Mouse (Mus musculus) right cerebral cortex, adult 2 months (tissue): ENCODE measurements at regions not wholly inside any gene's neighbourhood (a gene's known extent, or its start where the extent isn't known, plus 50 kb on each side); places are given as distances from the start of the nearest gene placed in this dataset.
A peak's percentile ranks its signal among the peaks of the same experiment; 100 is the strongest.

Experiments
- DNase-seq, 2 experiments: peaks; one replicate each; pipeline ENCODE4 v3.0.0; 2021 to 2022; ENCODE audit warnings: low spot score in 2 of 2

DNA sequence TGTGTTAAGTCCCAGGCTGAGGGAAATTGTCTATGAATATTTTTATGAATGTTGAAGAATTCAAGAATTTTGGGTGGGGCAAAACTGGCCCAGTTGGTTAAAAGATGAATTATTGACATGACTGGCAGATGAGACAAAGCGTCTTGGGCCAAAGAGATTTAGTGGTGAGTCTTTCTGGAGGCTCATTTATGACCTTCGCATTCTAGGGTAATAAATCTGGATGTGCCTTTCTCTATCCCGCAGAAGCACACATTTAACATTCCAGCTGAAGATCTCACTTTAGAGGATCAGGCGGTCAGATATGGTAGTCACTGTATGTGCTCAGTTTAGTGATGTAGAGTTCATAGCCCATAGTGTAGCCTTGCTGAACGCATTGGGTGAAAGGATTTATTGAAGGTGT is 296.9 kb upstream of the Gm21798 start:
- no peak for DNase-seq

DNA sequence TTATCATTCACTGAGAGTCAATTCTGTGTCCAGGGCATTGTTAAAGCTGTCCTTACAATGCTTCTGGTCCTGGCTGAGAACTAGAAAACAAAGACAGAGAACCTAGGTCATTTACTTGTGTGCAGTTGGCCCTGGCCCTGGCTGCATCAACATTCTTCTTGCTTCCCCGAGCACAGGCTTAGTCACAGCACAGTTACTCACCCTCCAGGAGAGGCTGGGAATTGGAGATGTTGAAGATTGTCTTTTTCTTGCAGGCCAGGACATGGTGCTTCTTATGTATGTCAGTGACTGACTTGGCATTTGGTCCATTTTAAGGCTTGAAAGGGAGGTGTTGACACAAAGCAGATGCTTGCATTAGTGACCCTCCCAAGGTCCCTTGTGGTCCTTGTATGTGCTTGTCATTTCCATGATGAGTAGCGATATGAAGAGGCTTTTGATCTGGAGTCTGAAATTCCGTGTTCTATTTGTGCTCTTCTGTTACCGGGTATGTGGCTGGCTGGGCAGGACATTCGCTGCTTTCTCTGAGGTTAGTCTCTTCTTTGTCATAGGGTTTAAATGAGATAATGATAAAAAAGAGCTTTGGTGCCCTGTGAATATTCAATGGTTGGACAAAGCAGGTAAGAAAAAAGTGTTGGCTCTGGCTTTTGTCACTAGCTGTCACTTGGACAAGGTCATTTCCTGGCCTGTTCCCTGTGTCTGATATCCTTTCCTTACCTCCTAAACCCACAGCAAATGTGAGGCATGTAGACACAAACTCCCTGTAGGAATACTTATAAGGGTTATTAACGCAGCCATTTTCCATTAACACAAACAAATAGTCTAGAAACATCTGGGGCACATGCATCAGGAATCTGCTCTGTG is 285.0 kb upstream of the Gm21798 start:
- no peak for DNase-seq

DNA sequence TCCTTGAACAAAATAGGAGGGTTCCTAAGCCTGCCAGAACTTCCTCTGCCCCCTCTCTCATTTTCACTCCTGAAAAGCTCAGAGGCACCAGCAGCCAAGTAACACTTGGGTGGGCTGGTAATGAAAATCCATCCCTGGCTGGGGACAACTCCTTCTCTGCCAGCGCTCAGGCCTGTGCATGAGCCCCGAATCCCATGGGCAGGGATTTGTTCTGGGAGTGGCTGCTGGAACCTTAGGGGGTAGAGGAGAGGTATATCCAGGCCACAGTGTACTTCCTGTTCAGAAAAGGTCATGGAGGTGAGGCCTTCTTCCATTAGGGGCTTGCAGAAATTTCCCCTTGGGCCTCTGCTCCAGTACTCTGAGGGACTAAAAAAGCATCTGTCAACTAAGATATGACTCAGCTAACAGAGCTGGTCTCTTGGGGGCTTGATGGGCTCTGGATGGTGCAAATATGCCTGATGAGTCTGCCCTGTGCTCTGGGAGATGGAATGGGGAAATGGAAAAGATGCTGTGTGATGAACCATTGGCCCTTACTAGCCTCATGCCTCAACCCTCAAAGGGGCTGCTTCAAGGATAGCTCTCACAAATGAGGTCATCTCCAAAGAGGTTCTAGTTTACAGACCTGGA is 284.2 kb upstream of the Gm21798 start:
- no peak for DNase-seq

DNA sequence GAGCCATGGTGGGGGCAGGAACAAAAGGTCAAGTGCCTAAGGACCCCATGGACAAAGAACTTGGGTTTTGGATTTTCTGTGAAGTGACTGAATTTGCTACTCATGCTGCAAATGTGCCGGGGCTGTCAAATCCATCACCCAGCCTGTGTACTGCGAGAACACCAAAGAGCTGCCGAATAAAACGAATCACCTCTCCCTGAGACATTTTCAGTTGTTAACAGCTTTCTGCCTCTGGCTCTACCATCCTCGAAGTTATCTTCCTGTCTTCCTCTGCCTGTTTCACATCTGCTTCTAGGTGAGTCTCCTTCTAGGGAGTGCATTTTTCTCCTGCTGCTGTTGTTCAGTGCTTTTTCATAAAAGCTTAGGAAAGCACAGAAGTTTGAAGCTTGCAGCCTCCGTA is 283.3 kb upstream of the Gm21798 start:
- DNase-seq, result peak in 1 of 2 experiments; percentile 10

DNA sequence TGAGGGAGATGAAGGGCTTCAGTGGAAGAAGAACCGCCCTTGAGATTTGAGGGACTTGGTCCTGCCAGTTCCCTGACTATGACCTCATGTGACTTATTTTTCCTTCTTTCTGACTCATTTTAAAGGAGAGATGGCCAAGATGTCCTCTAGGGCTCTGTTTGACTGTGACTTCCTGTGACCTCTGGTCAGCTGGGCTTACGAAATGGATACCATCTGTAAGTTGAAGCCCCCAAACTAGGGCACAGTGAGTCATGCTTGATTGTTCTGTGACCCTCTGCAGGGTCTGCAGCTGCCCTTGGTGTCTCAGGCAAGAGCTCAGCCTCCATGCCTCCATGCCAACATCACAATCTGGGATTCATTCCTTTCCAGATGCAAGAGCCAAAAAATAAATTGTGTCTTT is 282.3 kb upstream of the Gm21798 start:
- DNase-seq, result no peak

DNA sequence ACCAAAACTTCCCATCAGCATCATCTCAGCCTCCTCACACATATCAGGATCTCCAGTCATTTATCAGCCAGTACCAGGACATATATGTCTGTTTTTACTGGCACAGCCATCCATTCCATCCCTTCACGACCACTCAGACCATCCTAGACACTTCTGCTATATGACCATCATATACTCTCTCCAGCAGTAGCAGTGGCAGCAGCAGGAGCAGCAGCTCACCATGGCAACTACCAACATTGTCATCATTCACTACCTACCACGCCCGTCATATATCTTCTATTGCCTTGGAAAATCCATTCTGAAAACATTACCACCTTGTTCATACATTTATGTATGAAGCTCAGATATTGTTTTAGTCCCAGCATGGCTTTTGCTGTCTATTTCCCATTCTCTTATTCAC is 276.1 kb upstream of the Gm21798 start:
- DNase-seq, result no peak

DNA sequence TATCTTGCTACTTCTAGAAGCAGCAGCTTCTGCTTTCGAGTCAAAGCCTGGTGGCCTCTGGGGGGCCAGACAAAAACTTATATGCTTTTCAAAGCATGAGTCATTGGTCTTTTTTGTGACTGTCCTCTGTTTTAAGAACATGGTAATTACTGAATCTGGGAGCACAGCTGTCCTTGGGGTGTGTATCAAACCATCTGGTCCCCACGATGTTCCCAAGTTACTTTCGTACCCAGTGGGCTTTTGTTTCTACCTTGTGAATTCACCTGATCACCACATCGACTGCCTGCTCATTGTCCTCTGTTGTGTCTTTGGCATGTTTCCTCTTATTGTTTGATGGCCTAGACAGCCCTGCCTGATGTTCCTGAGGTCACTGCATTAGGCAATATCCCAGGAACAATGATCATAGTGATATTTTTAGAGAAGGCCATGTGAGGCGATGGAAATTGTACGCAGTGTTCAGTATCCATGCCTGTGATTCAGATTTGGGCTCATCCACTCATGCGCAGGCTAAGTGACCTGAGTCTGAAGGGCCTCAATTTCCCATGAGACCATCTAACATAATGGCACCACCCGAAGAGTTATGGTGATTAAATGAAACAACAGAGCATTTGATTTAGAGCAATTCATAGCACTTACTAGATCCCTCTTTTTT is 275.1 kb upstream of the Gm21798 start:
- no peak for DNase-seq

DNA sequence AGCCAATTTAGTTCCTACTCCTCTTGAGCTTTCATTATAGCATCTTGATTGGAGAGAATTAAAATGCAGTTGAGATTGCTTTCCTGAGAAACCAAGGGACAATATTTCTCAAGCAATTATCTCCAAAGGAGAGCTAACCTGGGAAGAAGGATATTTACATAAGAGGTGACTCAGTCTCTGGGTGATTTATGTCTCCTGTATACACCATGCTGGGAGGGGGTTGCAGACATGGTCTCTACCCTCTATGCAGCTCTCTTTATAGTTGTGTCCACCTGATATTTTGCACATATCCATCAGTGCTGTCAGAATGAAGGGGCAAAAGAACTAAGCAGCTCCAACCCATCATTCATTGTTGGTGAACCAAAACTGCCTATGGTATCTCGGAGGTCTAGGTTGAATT is 274.6 kb upstream of the Gm21798 start:
- DNase-seq, result no peak

DNA sequence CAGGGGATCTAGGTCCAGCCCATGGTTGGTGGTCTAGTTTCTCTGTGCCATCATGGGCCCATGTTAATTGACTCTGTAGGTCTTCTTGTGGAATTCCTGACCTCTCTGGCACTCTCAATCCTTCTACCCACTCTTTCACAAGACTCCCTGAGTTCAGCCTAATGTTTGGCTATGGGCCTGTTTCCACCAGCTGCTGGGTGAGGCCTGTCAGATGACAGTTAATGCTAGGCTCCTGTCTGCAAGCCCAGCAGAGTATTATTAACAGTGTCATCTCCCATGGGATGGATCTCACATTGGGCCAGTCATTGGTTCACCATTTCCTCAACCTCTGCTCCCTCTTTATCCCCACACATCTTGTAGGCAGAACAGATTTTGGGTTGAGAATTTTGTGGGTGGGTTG is 271.5 kb upstream of the Gm21798 start:
- DNase-seq, result no peak

DNA sequence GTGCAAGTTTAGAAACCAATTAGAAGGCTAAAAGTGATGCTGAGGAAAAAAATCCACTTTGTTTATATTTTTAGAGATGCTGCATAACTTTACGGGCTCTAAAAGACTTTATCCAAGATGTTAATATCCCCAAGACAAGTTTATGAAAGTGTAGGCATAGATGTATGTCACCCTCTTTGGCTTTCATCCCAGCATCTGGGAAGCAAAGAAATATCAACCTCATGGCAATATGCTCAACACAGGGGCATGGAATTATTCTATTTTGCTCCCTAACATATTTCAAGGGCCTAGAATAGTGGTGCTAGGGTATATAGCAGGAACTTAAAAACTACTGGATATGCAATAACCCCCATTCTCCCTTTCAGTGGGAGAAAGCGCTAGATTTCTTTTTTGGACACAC is 260.0 kb upstream of the Gm21798 start:
- no peak for DNase-seq

DNA sequence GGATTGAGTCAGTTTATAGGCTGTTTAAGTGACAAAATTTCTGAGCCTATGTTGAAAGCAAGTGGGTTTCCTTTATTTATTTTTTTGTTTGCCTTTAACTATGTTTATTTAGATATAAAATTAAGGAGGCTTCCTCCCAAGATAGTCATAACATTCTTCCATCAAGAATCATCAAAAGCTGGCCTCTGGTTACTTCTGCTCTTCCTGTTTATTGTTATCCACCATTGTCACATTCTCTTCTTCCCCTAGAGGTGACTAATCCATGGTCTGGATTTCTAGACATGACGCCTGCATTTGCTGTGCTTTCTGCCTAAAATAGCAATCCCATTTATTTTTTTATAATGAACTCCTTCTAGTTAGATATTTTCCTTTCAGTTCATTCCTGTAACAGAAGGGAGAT is 259.3 kb upstream of the Gm21798 start:
- no peak for DNase-seq

DNA sequence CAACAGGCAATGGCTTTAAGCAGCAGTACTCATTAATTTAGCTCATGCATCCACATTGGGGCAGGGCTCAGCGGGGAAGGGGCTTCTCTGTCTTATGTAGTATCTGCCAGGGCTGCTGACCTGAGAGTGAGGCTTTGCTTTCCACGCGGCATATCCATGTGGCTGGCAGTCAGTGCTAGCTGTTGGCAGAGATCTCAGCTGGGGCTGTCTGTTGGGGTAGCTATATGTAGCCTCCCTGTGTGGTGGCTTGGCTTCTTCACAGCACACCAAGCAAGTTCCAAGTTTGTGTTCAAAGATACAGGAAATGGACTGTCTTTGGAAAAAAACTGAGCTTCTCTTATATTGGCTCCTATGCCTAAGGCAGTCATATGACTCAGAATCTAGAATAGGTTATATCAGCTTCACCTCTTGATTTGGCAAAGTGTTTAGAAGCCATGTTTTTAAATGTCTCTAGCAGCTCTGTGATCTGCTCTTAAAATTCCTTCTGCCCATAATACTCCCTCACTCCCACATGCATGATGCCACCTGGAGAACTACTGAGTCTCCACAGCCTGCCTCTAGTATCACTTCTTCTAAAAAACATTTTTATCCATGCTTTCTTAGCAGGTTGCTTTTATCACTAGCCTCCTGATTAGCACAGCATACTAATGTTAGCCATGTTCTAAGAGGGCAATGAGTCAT is 254.9 kb upstream of the Gm21798 start:
- DNase-seq, result peak; percentile 50 to 66

DNA sequence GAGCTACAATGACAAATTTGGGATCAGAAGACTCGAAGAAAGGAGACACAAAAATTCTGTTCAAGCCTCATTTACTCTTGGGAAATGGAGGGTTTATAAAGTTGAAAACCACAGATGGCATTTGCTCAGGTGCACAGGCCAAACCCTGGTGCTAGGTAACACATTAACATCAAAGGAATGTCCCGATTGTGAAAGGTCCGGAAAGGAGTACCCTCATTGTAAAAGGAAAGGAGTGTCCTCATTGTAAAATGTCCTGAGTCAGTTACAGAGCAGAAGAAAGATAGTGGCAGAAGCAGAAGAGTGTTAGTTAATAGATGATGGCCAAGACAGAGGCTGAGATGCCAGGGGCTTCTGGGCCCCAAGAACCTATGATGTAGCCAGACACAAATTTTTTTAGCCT is 252.8 kb upstream of the Gm21798 start:
- no peak for DNase-seq

DNA sequence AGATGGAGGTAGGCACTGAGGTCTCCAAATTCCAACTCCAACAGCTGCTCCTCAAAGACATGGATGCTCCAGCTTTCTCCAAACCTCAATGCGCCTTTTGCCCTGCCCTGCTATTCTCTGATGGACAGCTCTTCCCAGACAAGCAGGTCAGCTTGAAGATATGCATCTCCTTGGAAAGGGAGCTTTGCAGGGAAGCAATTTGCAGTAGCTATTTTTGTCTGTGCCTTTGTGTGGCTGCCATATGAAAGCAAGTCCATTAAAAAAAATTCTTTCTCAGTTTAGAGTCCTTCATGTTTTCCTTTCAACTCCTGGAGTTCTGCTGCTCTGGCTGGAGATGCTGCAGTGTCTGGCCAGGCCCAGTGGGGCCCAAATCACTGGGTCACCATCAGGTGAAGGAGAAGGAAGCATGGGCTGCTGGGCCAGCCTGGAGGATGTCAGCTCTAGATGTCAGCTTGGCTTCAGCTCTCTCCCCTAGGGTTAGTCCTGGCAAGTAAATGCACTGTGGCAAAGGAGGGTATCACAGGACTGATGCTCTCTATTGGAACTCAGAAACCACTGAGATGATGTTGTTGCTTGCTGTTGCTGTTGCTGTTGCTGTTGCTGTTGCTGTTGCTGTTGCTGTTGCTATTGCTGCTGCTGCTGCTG is 240.5 kb upstream of the Gm21798 start:
- DNase-seq, result no peak

DNA sequence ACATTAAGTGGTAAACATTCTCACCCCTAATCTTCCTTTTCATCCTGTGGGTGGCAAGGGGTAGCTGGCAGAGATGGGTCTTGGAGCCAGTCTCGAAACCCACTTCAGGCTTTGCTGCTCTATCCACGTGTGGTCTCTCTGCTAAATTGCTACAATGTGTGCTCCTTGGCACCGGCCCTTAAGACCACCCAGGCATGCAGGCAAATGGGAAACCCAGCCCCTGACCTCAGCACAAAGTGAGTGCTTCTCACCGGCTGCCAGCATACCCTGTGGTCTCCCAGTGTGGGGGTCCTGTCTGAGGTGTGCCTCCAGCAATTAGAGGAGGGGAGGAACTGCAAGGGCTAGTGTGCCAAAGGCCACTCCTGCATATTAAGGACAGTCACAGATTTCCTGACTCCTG is 238.5 kb upstream of the Gm21798 start:
- DNase-seq, result no peak

DNA sequence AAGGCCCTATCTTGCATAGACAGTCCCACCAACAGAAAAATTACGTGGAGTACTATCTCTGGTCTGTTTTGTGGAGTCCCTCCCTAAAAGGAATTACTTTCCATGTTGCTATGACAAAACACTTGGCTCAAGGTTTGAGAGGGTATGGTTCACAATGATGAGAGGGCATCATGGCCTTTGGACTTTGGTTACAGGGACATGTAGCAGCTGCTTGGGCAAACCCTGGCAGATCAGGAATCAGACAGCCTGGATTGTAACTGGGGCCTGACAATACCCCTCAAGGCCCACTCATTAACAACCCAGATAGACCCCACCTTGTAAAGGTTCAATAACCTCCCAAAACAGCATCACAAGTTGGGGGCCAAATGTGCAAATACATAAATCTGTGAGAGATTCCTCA is 237.0 kb upstream of the Gm21798 start:
- no peak for DNase-seq

DNA sequence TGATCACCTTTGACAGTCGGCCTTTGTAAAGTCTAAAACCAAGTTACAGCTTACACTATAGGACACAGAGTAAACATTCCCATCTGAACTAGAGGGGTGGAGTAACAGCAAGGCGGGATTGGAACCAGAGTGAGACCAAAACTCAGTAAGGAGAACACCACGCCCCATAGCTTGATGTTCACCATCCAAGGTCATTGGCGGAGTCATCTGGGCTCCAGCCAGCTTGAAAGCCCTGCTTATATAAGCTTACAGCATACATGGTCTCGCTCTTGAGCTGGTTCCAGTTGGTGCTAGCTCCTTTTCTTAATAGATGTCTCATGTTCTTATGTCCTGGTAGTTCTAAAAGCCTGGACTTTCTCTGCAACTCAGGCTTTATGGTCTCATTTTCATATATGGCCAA is 236.4 kb upstream of the Gm21798 start:
- DNase-seq, result no peak

DNA sequence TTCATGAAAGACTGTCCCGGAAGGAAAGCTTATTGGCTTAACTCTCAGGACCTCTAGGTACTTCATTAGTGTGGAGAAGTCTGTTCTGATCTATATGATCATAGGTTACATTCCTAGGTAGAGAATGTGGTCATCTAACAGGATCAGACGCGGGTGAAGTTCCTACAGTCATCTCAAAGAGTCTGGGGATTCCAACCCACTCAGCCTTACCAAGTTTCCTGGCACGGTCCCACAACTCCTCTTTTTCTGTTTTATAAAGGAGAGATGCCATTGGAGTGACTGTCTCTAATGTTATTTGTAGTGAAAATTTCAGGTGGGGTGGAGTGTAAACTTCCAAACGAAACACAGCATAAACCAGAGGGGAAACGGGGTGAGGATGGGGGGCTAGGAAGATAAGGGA is 233.4 kb upstream of the Gm21798 start:
- DNase-seq, result no peak

DNA sequence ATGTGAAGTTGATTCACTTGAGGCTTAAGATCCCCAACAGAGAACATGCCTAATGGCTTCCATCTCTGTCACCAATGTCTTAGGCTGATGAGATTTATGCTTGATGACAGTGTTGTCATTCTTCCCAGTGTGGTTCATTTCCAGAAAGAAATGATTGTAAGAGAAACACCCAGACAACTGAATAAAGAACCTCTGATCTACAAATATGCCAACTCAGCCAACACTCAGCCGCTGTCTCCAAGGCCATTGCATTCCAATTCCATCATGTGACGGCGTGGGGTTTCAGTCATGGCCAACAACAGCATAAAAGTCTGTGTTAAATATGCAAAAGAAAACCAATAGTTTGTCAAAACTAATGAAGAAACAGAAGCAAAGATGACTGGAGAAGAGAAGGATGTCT is 230.7 kb upstream of the Gm21798 start:
- no peak for DNase-seq

DNA sequence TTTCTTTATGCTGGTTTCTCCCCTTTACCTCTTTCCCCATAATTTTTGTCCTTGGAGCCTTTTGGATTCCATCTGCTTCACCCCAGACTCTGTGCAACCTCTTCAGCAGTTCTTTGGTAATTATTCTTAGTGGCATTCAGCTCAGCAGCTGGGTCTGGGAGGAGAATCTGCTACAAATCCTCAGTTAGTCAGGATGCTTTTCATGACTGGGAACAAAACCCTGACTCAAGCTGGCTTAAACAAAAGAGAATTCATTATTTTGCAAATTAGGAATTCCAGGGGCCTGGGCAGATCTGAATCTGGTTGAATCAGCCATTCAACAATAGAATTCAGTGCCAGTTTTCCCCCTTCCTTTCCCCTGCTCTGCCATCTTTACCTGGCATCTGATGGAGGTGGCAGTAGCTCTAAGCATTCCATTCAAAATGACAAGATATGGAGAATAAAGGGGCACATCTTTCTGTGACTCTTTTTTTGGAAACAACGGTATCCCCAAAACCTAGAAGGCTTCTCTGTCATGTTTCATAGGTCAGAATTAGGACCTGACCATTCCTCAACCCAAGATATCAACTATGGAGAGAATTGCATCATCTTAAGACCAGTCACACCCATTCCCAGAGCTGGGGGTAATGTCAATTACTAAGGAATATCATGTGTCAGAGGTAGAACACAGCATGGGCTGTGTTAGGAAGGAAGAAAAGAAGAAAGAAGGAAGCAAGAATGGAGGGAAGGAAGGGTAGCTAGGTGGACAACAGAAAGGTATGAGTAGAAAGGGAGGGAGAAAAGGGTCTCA is 227.2 kb upstream of the Gm21798 start:
- DNase-seq, result no peak

DNA sequence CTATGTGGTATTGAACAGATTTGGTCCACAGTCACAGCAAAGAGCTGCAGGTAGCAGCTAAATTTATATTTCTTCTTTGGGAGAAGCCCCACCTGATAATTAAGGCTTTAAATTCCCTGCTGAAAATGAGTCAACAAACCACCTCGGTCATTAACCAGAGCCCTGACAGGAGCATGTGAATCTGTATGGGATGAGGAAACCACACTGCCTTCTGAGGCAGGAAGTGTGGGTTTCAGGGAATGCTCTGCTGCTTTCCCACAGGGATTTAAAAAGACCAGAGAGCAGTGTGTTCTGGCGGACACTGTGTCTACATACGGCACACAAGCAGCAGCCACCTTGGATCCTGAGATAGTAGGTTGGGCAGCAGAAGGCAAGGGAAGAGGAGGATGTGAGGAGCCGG is 204.0 kb upstream of the Gm21798 start:
- DNase-seq, result no peak
